Mouse (Mus musculus): ENCODE data around the gene Scly. TPM values are rescaled to one million over a fixed set of nuclear protein-coding genes. Genes with fewer than 3 reads are reported as not detected.

The Scly gene
- total RNA-seq, 1 experiment, result 12.0 TPM

DNA sequence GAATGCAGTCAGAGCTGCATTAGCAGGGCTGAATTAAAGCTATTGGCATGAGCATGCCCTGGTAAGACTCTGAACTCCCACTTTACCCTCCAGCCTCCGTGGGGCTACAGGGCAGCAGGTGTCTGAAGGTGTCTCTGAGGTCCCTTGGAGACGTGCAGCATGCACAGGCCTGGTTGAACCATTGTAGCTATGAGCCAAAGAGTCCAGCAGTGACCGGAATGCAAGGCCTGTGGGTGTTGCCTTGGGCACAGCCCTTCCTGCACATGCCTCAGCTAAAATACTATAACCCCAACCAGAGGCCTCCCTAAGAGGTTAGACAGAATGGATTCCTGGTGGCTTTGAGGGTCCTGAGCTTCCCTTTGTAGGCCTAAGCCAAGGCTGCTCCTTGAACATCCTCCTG is 53.1 kb downstream of the Scly start:
- TF ChIP-seq ZNF384 (IDR thresholded peaks at IDR 0.05; ENCODE audit: low read depth, low read length) (no peak), MAFK (IDR thresholded peaks at IDR 0.05; ENCODE audit: insufficient read depth, low read depth, low read length) (no peak), ZC3H11A (IDR thresholded peaks at IDR 0.05; ENCODE audit: borderline replicate concordance, low read depth, low read length) (no peak), CHD2 (IDR thresholded peaks at IDR 0.05; ENCODE audit: low read depth, low read length) (no peak), HCFC1 (IDR thresholded peaks at IDR 0.05; ENCODE audit: borderline replicate concordance, insufficient read depth, low read length) (no peak)
- H3K4me3 ChIP-seq (ENCODE audit: insufficient read depth in 1 of 2, low read depth in 1 of 2, low read length in 2 of 2, poor library complexity in 1 of 2, severe bottlenecking in 1 of 2), result no peak overlapping the region
- in situ Hi-C loops (cut with MboI; ENCODE audit: low sequenced_read_pairs in 2 of 2, unreplicated experiment in 2 of 2), result no loop called here

DNA sequence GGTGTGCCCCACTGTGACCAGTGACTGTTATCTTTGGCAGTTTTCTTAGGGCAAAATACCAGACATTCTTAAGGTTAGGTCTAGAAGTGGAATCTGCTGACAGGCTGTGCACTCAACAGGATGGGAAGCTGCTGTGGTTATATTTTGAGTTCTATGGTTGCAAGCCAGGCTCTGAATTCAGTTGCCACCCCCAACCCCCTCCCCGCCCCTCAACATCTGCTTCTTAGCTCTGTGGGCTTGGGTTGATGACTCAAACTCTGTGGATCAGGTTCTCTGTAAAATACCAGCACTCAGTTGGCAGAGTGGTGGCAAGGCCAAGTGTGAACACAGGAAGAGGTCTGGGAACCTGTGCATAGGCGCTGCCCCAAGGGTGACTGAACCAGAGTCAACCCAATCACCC is 54.1 kb downstream of the Scly start:
- Histone ChIP-seq H3K27ac (ENCODE audit: insufficient read depth, low read depth, low read length, poor library complexity, severe bottlenecking) (no peak overlapping the region), H3K9me3 (ENCODE audit: control insufficient read depth, insufficient read depth, low read depth, low read length) (no peaks in the 10 kb centered on the region), H3K9ac (ENCODE audit: insufficient read depth, low read depth, low read length, poor library complexity, severe bottlenecking) (no peak overlapping the region), H3K36me3 (ENCODE audit: control insufficient read depth, insufficient read depth, low read length, poor library complexity, severe bottlenecking) (no peaks in the 10 kb centered on the region), H3K4me3 (ENCODE audit: insufficient read depth in 1 of 2, low read depth in 1 of 2, low read length in 2 of 2, poor library complexity in 1 of 2, severe bottlenecking in 1 of 2) (no peak overlapping the region), H3K4me1 (ENCODE audit: control insufficient read depth in 2 of 2, insufficient read depth in 2 of 2, low read length in 2 of 2, poor library complexity in 1 of 2) (no peaks in the 10 kb centered on the region)
- TF ChIP-seq CHD2 (IDR thresholded peaks at IDR 0.05; ENCODE audit: low read depth, low read length) (no peak), MAFK (IDR thresholded peaks at IDR 0.05; ENCODE audit: insufficient read depth, low read depth, low read length) (no peak), ZC3H11A (IDR thresholded peaks at IDR 0.05; ENCODE audit: borderline replicate concordance, low read depth, low read length) (no peak)
- in situ Hi-C loops (cut with MboI; ENCODE audit: low sequenced_read_pairs in 2 of 2, unreplicated experiment in 2 of 2), result no loop called here
- DNase-seq (ENCODE audit: low read depth, low spot score), result no peak

More for the DNA sequence above, 53.1 kb downstream of the Scly start:
- H3K4me1 ChIP-seq (ENCODE audit: control insufficient read depth in 2 of 2, insufficient read depth in 2 of 2, low read length in 2 of 2, poor library complexity in 1 of 2), result no peaks in the 10 kb centered on the region
- H3K36me3 ChIP-seq (ENCODE audit: control insufficient read depth, insufficient read depth, low read length, poor library complexity, severe bottlenecking), result no peaks in the 10 kb centered on the region
- H3K27ac ChIP-seq (ENCODE audit: insufficient read depth, low read depth, low read length, poor library complexity, severe bottlenecking), result no peak overlapping the region
- no peak for DNase-seq (ENCODE audit: low read depth, low spot score)
- H3K9me3 ChIP-seq (ENCODE audit: control insufficient read depth, insufficient read depth, low read depth, low read length), result no peaks in the 10 kb centered on the region
- H3K9ac ChIP-seq (ENCODE audit: insufficient read depth, low read depth, low read length, poor library complexity, severe bottlenecking), result no peak overlapping the region

DNA sequence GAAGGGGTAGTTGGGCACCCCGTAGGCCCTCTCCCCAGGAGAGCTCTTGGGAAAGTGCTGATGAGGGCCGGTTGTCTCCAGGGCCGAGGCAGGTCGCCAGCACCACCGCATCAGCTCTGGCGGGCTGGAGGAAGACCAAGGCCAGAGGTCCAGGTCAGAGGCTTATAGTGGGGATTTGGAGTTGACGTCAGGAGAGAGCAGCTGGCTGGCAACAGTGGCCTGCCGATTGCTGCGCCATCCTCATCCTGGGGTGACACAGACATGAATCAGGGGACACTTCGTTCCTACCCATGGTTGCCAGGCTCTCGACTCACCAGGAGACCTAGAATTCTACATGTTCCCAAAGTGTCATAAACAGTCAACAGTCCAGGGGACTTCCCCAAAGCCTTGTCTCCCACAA is 58.0 kb downstream of the Scly start:
- no peak for DNase-seq (ENCODE audit: low read depth, low spot score)
- H3K9me3 ChIP-seq (ENCODE audit: control insufficient read depth, insufficient read depth, low read depth, low read length), result no peaks in the 10 kb centered on the region
- no peak overlapping the region for H3K9ac ChIP-seq (ENCODE audit: insufficient read depth, low read depth, low read length, poor library complexity, severe bottlenecking)
- no peak overlapping the region for H3K4me3 ChIP-seq (ENCODE audit: insufficient read depth in 1 of 2, low read depth in 1 of 2, low read length in 2 of 2, poor library complexity in 1 of 2, severe bottlenecking in 1 of 2)
- no peaks in the 10 kb centered on the region for H3K4me1 ChIP-seq (ENCODE audit: control insufficient read depth in 2 of 2, insufficient read depth in 2 of 2, low read length in 2 of 2, poor library complexity in 1 of 2)
- H3K36me3 ChIP-seq (ENCODE audit: control insufficient read depth, insufficient read depth, low read length, poor library complexity, severe bottlenecking), result no peaks in the 10 kb centered on the region
- TF ChIP-seq ZNF384 (IDR thresholded peaks at IDR 0.05; ENCODE audit: low read depth, low read length) (no peak), CHD2 (IDR thresholded peaks at IDR 0.05; ENCODE audit: low read depth, low read length) (no peak), HCFC1 (IDR thresholded peaks at IDR 0.05; ENCODE audit: borderline replicate concordance, insufficient read depth, low read length) (no peak), ZC3H11A (IDR thresholded peaks at IDR 0.05; ENCODE audit: borderline replicate concordance, low read depth, low read length) (no peak), MAFK (IDR thresholded peaks at IDR 0.05; ENCODE audit: insufficient read depth, low read depth, low read length) (no peak)
- in situ Hi-C loops (cut with MboI; ENCODE audit: low sequenced_read_pairs in 2 of 2, unreplicated experiment in 2 of 2), result no loop called here
- no peak overlapping the region for H3K27ac ChIP-seq (ENCODE audit: insufficient read depth, low read depth, low read length, poor library complexity, severe bottlenecking)

GRCm38 (mm10) chr1:91362113-91362512 is 64.0 kb downstream of the Scly start:
- no peak overlapping the region for H3K27ac ChIP-seq (ENCODE audit: insufficient read depth, low read depth, low read length, poor library complexity, severe bottlenecking)
- in situ Hi-C loops (cut with MboI; ENCODE audit: low sequenced_read_pairs in 2 of 2, unreplicated experiment in 2 of 2), result no loop called here
- no peaks in the 10 kb centered on the region for H3K9me3 ChIP-seq (ENCODE audit: control insufficient read depth, insufficient read depth, low read depth, low read length)
- TF ChIP-seq HCFC1 (IDR thresholded peaks at IDR 0.05; ENCODE audit: borderline replicate concordance, insufficient read depth, low read length) (no peak), MAFK (IDR thresholded peaks at IDR 0.05; ENCODE audit: insufficient read depth, low read depth, low read length) (no peak), CHD2 (IDR thresholded peaks at IDR 0.05; ENCODE audit: low read depth, low read length) (no peak)
- no peak overlapping the region for H3K4me3 ChIP-seq (ENCODE audit: insufficient read depth in 1 of 2, low read depth in 1 of 2, low read length in 2 of 2, poor library complexity in 1 of 2, severe bottlenecking in 1 of 2)
- no peak overlapping the region for H3K9ac ChIP-seq (ENCODE audit: insufficient read depth, low read depth, low read length, poor library complexity, severe bottlenecking)
- DNase-seq (ENCODE audit: low read depth, low spot score), result no peak
- no peaks in the 10 kb centered on the region for H3K36me3 ChIP-seq (ENCODE audit: control insufficient read depth, insufficient read depth, low read length, poor library complexity, severe bottlenecking)
- no peaks in the 10 kb centered on the region for H3K4me1 ChIP-seq (ENCODE audit: control insufficient read depth in 2 of 2, insufficient read depth in 2 of 2, low read length in 2 of 2, poor library complexity in 1 of 2)
